Mouse (Mus musculus) lung, embryonic 15.5 days (tissue): ENCODE measurements around the gene Lmcd1. TPM values are rescaled to one million over a fixed set of nuclear protein-coding genes. Genes with fewer than 3 reads are reported as not detected.

Experiments
- ATAC-seq: fragments of 200-750 bp; cut with Nextera tagmentation; 2 replicates; pipeline ENCODE4 v1.8.0; 2017; ENCODE audit warnings: moderate number of reproducible peaks, borderline replicate concordance; ENCODE audit not compliant: low FRiP score, low TSS enrichment; ENCODE audit errors: extremely low read depth
- H3K27ac ChIP-seq: fragments of 300-500 bp; sonication (generic); 2 replicates; pipeline ENCODE4 v1.5.1; 2015; ENCODE audit warnings: moderate library complexity, mild to moderate bottlenecking, inconsistent platforms
- H3K27me3 ChIP-seq: fragments of 300-500 bp; sonication (generic); 2 replicates; pipeline ENCODE4 v1.6.1; 2015; ENCODE audit warnings: inconsistent platforms
- H3K36me3 ChIP-seq: fragments of 300-500 bp; sonication (generic); 2 replicates; pipeline ENCODE4 v1.6.1; 2015; ENCODE audit warnings: inconsistent platforms
- H3K4me1 ChIP-seq: fragments of 300-500 bp; sonication (generic); 2 replicates; pipeline ENCODE4 v1.6.1; 2015; ENCODE audit warnings: inconsistent platforms
- H3K4me2 ChIP-seq: fragments of 300-500 bp; sonication (generic); 2 replicates; pipeline ENCODE4 v1.6.1; 2015; ENCODE audit warnings: inconsistent platforms, mild to moderate bottlenecking, moderate library complexity
- H3K4me3 ChIP-seq: fragments of 300-500 bp; sonication (generic); 2 replicates; pipeline ENCODE4 v1.5.1; 2015; ENCODE audit warnings: mild to moderate bottlenecking, inconsistent platforms
- H3K9ac ChIP-seq: fragments of 300-500 bp; sonication (generic); 2 replicates; pipeline ENCODE4 v1.6.1; 2015; ENCODE audit warnings: inconsistent platforms
- H3K9me3 ChIP-seq: fragments of 300-500 bp; sonication (generic); 2 replicates; pipeline ENCODE4 v1.6.1; 2016; ENCODE audit warnings: inconsistent platforms
- WGBS: fragments of 180-500 bp; shearing (Covaris S2); methylation state at CpG from one replicate; pipeline ENCODE4 v1.1.7; 2015; 5-methylcytosine and 5-hydroxymethylcytosine counted together
- polyA plus RNA-seq: library from polyadenylated mRNA; unstranded; fragments of >200 nt; fragmentation: Nextera tagmentation; extraction: Ambion mirVana; gene quantifications from 2 replicates; pipeline ENCODE4 v1.2.1, GENCODE M21; 2015

Gene Lmcd1
- polyA plus RNA-seq, 1 experiment from 2014 or later, result 37.4 TPM

GRCm38 (mm10) chr6:112288271-112288670 is 14.7 kb downstream of the Lmcd1 start:
- no peak overlapping the region for H3K4me2 ChIP-seq
- H3K27me3 ChIP-seq, result no peaks in the 10 kb centered on the region
- H3K9ac ChIP-seq, result no peak overlapping the region
- H3K27ac ChIP-seq, result no peak overlapping the region
- no peaks in the 10 kb centered on the region for H3K4me1 ChIP-seq
- WGBS, result 85% methylated on average over 3 of the region's 3 CpGs
- H3K4me3 ChIP-seq, result no peak overlapping the region
- ATAC-seq, result no peak
- H3K9me3 ChIP-seq, result no peaks in the 10 kb centered on the region
- peaks cover 3% of the 10 kb centered on the region; the same call in 1 of the 2 replicates for H3K36me3 ChIP-seq

GRCm38 (mm10) chr6:112291146-112291545 is 17.6 kb downstream of the Lmcd1 start:
- Histone ChIP-seq H3K9me3 (no peaks in the 10 kb centered on the region), H3K4me3 (no peak overlapping the region), H3K9ac (no peak overlapping the region), H3K4me1 (no peaks in the 10 kb centered on the region), H3K27ac (no peak overlapping the region), H3K4me2 (no peak overlapping the region), H3K27me3 (no peaks in the 10 kb centered on the region), H3K36me3 (peaks cover under 1% of the 10 kb centered on the region; the same call in 1 of the 2 replicates)
- no peak for ATAC-seq
- 55% methylated on average over 4 of the region's 4 CpGs for WGBS

- H3K36me3 ChIP-seq, result no peaks in the 10 kb centered on the region
- H3K9ac ChIP-seq, result no peak overlapping the region
- no peaks in the 10 kb centered on the region for H3K9me3 ChIP-seq
- no peak overlapping the region for H3K27ac ChIP-seq
- no peak overlapping the region for H3K4me3 ChIP-seq
- no peaks in the 10 kb centered on the region for H3K27me3 ChIP-seq
- H3K4me1 ChIP-seq, result no peaks in the 10 kb centered on the region
- no peak overlapping the region for H3K4me2 ChIP-seq
- WGBS, result 34% methylated on average over 5 of the region's 5 CpGs
- no peak for ATAC-seq
Observed at GRCm38 (mm10) chr6:112293320-112293719, 19.8 kb downstream of the Lmcd1 start.

- ATAC-seq, result no peak
- Histone ChIP-seq H3K4me1 (no peaks in the 10 kb centered on the region), H3K9ac (no peak overlapping the region), H3K4me2 (no peak overlapping the region), H3K27me3 (no peaks in the 10 kb centered on the region), H3K27ac (no peak overlapping the region), H3K4me3 (no peak overlapping the region), H3K9me3 (no peaks in the 10 kb centered on the region), H3K36me3 (no peaks in the 10 kb centered on the region)
- WGBS, result 55% methylated on average over 3 of the region's 3 CpGs
Observed at GRCm38 (mm10) chr6:112295269-112295668, 21.7 kb downstream of the Lmcd1 start.

- H3K9ac ChIP-seq, result no peak overlapping the region
- no peak overlapping the region for H3K4me3 ChIP-seq
- H3K36me3 ChIP-seq, result no peaks in the 10 kb centered on the region
- H3K4me1 ChIP-seq, result peaks cover 21% of the 10 kb centered on the region
- no peaks in the 10 kb centered on the region for H3K9me3 ChIP-seq
- no peaks in the 10 kb centered on the region for H3K27me3 ChIP-seq
- no peak for ATAC-seq
- no peak overlapping the region for H3K27ac ChIP-seq
- no peak overlapping the region for H3K4me2 ChIP-seq
- 78% methylated on average over 7 of the region's 7 CpGs for WGBS
Observed at GRCm38 (mm10) chr6:112300146-112300545, 26.6 kb downstream of the Lmcd1 start.

GRCm38 (mm10) chr6:112300633-112301032 is 27.1 kb downstream of the Lmcd1 start:
- ATAC-seq, result no peak
- WGBS, result 84% methylated on average over 1 of the region's 1 CpGs
- Histone ChIP-seq H3K4me1 (peaks cover 24% of the 10 kb centered on the region), H3K9ac (no peak overlapping the region), H3K4me3 (no peak overlapping the region), H3K4me2 (no peak overlapping the region), H3K27ac (no peak overlapping the region), H3K27me3 (no peaks in the 10 kb centered on the region), H3K9me3 (no peaks in the 10 kb centered on the region), H3K36me3 (no peaks in the 10 kb centered on the region)

GRCm38 (mm10) chr6:112302248-112302647 is 28.7 kb downstream of the Lmcd1 start:
- Histone ChIP-seq H3K4me1 (peaks cover 24% of the 10 kb centered on the region), H3K36me3 (no peaks in the 10 kb centered on the region), H3K9ac (no peak overlapping the region), H3K4me2 (no peak overlapping the region), H3K27me3 (no peaks in the 10 kb centered on the region), H3K27ac (no peak overlapping the region), H3K9me3 (no peaks in the 10 kb centered on the region), H3K4me3 (no peak overlapping the region)
- no peak for ATAC-seq
- WGBS, result 47% methylated on average over 7 of the region's 7 CpGs

GRCm38 (mm10) chr6:112302814-112303383 is 29.3 kb downstream of the Lmcd1 start:
- no peak overlapping the region for H3K27ac ChIP-seq
- H3K9me3 ChIP-seq, result no peaks in the 10 kb centered on the region
- no peak overlapping the region for H3K4me3 ChIP-seq
- no peaks in the 10 kb centered on the region for H3K36me3 ChIP-seq
- no peak overlapping the region for H3K9ac ChIP-seq
- 63% methylated on average over 9 of the region's 9 CpGs for WGBS
- H3K4me2 ChIP-seq, result no peak overlapping the region
- H3K4me1 ChIP-seq, result peaks cover 24% of the 10 kb centered on the region
- no peak for ATAC-seq
- H3K27me3 ChIP-seq, result no peaks in the 10 kb centered on the region

GRCm38 (mm10) chr6:112304751-112305150 is 31.2 kb downstream of the Lmcd1 start:
- H3K4me3 ChIP-seq, result no peak overlapping the region
- H3K36me3 ChIP-seq, result no peaks in the 10 kb centered on the region
- no peak overlapping the region for H3K9ac ChIP-seq
- WGBS, result 39% methylated on average over 8 of the region's 8 CpGs
- no peaks in the 10 kb centered on the region for H3K9me3 ChIP-seq
- 0 out of 2 replicates have a peak overlapping the region, but pooled peaks have one; percentile 3 for H3K27ac ChIP-seq
- peak; percentile 66; the same call in 1 of the 2 replicates for ATAC-seq
- no peaks in the 10 kb centered on the region for H3K27me3 ChIP-seq
- H3K4me1 ChIP-seq, result peaks cover 24% of the 10 kb centered on the region
- no peak overlapping the region for H3K4me2 ChIP-seq

- H3K4me2 ChIP-seq, result no peak overlapping the region
- H3K27ac ChIP-seq, result no peak overlapping the region
- H3K9ac ChIP-seq, result no peak overlapping the region
- ATAC-seq, result peak; percentile 19; the same call in 1 of the 2 replicates
- no peak overlapping the region for H3K4me3 ChIP-seq
- no peaks in the 10 kb centered on the region for H3K9me3 ChIP-seq
- no peaks in the 10 kb centered on the region for H3K27me3 ChIP-seq
- WGBS, result 26% methylated on average over 6 of the region's 6 CpGs
- H3K36me3 ChIP-seq, result no peaks in the 10 kb centered on the region
- peaks cover 10% of the 10 kb centered on the region for H3K4me1 ChIP-seq
Observed at GRCm38 (mm10) chr6:112309330-112309938, 35.9 kb downstream of the Lmcd1 start.

GRCm38 (mm10) chr6:112311385-112311784 is 37.8 kb downstream of the Lmcd1 start:
- Histone ChIP-seq H3K9me3 (no peaks in the 10 kb centered on the region), H3K4me1 (no peaks in the 10 kb centered on the region), H3K27ac (no peak overlapping the region), H3K9ac (no peak overlapping the region), H3K4me2 (no peak overlapping the region), H3K4me3 (no peak overlapping the region), H3K36me3 (no peaks in the 10 kb centered on the region), H3K27me3 (no peaks in the 10 kb centered on the region)
- WGBS, result 32% methylated on average over 4 of the region's 4 CpGs
- no peak for ATAC-seq

- 84% methylated on average over 4 of the region's 4 CpGs for WGBS
- no peaks in the 10 kb centered on the region for H3K9me3 ChIP-seq
- H3K27ac ChIP-seq, result no peak overlapping the region
- H3K4me2 ChIP-seq, result no peak overlapping the region
- H3K4me3 ChIP-seq, result no peak overlapping the region
- no peaks in the 10 kb centered on the region for H3K4me1 ChIP-seq
- H3K9ac ChIP-seq, result no peak overlapping the region
- no peak for ATAC-seq
- H3K27me3 ChIP-seq, result no peaks in the 10 kb centered on the region
- 0 out of 2 replicates have a peak, but pooled peaks cover 4% of the 10 kb centered on the region for H3K36me3 ChIP-seq
Observed at GRCm38 (mm10) chr6:112319449-112319848, 45.9 kb downstream of the Lmcd1 start.
